Mouse (Mus musculus): Measurements from ENCODE around the gene Galnt2.

DNA sequence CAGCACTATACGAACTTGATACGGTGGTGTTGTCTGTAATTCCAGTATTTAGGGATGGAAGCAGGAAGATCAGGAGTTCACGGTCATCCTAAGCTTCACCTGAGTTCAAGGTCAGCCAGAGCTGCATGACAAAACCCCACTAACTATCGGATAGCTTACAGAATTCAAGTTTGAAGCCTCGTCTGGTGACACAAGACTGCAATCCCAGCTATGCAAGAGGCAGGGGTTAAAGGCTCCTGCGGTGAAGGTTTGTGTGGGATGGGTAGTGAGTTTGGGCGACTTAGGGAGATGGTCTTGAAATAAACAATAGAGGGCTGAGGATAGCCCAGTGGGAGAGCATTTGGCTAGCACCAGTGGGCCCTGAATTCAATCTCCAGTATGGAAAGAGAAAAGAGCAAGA, 33.0 kb upstream of the Galnt2 start:
- TF ChIP-seq POLR2AphosphoS2 (IDR thresholded peaks at IDR 0.05; ENCODE audit: insufficient read length, low read depth) (no peak), POLR2A (IDR thresholded peaks at IDR 0.05; ENCODE audit: insufficient read length, low read depth) (no peak), USF1 (IDR thresholded peaks at IDR 0.05; ENCODE audit: low read depth) (no peak), MYOG (IDR thresholded peaks at IDR 0.05; ENCODE audit: control insufficient read depth in 1 of 3, insufficient read depth in 1 of 3, insufficient read length in 2 of 3, low read depth in 2 of 3) (no peak), TCF3 (IDR thresholded peaks at IDR 0.05; ENCODE audit: insufficient read length, low read depth) (no peak), E2F4 (IDR thresholded peaks at IDR 0.05; ENCODE audit: insufficient read depth) (no peak), REST (IDR thresholded peaks at IDR 0.05; ENCODE audit: insufficient read depth, insufficient read length) (no peak), CEBPB (IDR thresholded peaks at IDR 0.05; ENCODE audit: insufficient read depth, poor library complexity, severe bottlenecking) (no peak), TCF12 (IDR thresholded peaks at IDR 0.05; ENCODE audit: insufficient read depth, poor library complexity, severe bottlenecking) (no peak), SRF (IDR thresholded peaks at IDR 0.05; ENCODE audit: control insufficient read depth, insufficient read length, low read depth) (no peak), MAX (IDR thresholded peaks at IDR 0.05; ENCODE audit: low read depth) (no peak)

All from myocyte (in vitro differentiated cells).